Comparison of ENCODE assay signal across 11 mouse cellular contexts in genomic region chr9:86961663-86962062, GRCm38 (mm10). TPM values are rescaled to one million over a fixed set of nuclear protein-coding genes. Genes with fewer than 3 reads are reported as not detected.
DNase-seq lines count a peak whose midpoint lies in the region; ATAC-seq and TF ChIP-seq lines count a peak whose summit lies in the region.
"Had no signal": no experiment of that assay in that cellular context is flagged by ENCODE, and none has a peak within 500 bp of the region (broad histone marks: within the 10 kb centered on the region; RNA-seq: fewer than 3 reads in every experiment).

No protein-coding gene starts in this region.

- DNase-seq in embryo, embryonic 10 days (ENCODE audit: low spot score) = peak; percentile 2
- DNase-seq in embryo, embryonic 9.5 days (ENCODE audit: extremely low spot score) = no peak
- peak; percentile 56 to 76 for DNase-seq in cerebellum, postnatal 25 days
- peak; percentile 20 to 23 for DNase-seq in layer of hippocampus, postnatal 36 days
- DNase-seq in midbrain, embryonic 11.5 days (ENCODE audit: low spot score, missing footprints) = no peak
- no peak for DNase-seq in urinary bladder, adult 18-20 months (ENCODE audit: low spot score in 2 of 2)
- DNase-seq in thymus, adult 18-20 months = no peak
- DNase-seq: lung, postnatal 14 days had no signal

- no peaks in the 10 kb centered on the region for H3K9me3 ChIP-seq in midbrain, embryonic 11.5 days (ENCODE audit: control insufficient read depth, low read length)
- H3K9me3 ChIP-seq: forebrain, embryonic 10.5 days; hindbrain, embryonic 10.5 days had no signal

- no peak overlapping the region for H3K9ac ChIP-seq in midbrain, embryonic 11.5 days (ENCODE audit: low read length)

- no peak overlapping the region for H3ac ChIP-seq in C2C12 (ENCODE audit: control insufficient read depth, insufficient read length, low read depth)

- H3K4me1 ChIP-seq in midbrain, embryonic 11.5 days (ENCODE audit: control insufficient read depth, insufficient read depth, low read length) = no peaks in the 10 kb centered on the region
- H3K4me1 ChIP-seq: forebrain, embryonic 10.5 days; hindbrain, embryonic 10.5 days had no signal

- ATAC-seq in midbrain, embryonic 11.5 days (ENCODE audit: low FRiP score) = no peak

- H3K4me3 ChIP-seq in C2C12 (ENCODE audit: insufficient read depth, poor library complexity, severe bottlenecking) = no peak overlapping the region
- no peak overlapping the region for H3K4me3 ChIP-seq in midbrain, embryonic 11.5 days (ENCODE audit: low read depth, low read length)
- H3K4me3 ChIP-seq: forebrain, embryonic 10.5 days; hindbrain, embryonic 10.5 days had no signal

- no peaks in the 10 kb centered on the region for H3K79me2 ChIP-seq in C2C12 (ENCODE audit: control insufficient read depth, insufficient read depth)

- H3K27ac ChIP-seq in midbrain, embryonic 11.5 days (ENCODE audit: low read depth, low read length) = no peak overlapping the region
- H3K27ac ChIP-seq: forebrain, embryonic 10.5 days; hindbrain, embryonic 10.5 days had no signal

- H3K27me3 ChIP-seq in C2C12 (ENCODE audit: control insufficient read depth, insufficient read depth, insufficient read length) = no peaks in the 10 kb centered on the region
- H3K27me3 ChIP-seq in midbrain, embryonic 11.5 days (ENCODE audit: control insufficient read depth, insufficient read depth, low read length) = no peaks in the 10 kb centered on the region

- WGBS in midbrain, embryonic 11.5 days = 71% methylated on average over 3 of the region's 3 CpGs

- H3K79me3 ChIP-seq in C2C12 (ENCODE audit: low read depth) = no peaks in the 10 kb centered on the region

- H3K4me2 ChIP-seq in midbrain, embryonic 11.5 days = no peak overlapping the region

- no peaks in the 10 kb centered on the region for H3K36me3 ChIP-seq in C2C12 (ENCODE audit: control insufficient read depth, insufficient read depth)
- no peaks in the 10 kb centered on the region for H3K36me3 ChIP-seq in midbrain, embryonic 11.5 days (ENCODE audit: control insufficient read depth, insufficient read depth, low read length)
- H3K36me3 ChIP-seq: forebrain, embryonic 10.5 days; hindbrain, embryonic 10.5 days had no signal

- TF ChIP-seq CTCF in C2C12 (IDR thresholded peaks at IDR 0.05; ENCODE audit: control insufficient read depth, insufficient read depth, insufficient read length) = no peak

TF ChIP-seq in C2C12, 6 proteins besides CTCF, POLR2A, EP300 and RAD21:
- TF ChIP-seq FOSL1 (IDR thresholded peaks at IDR 0.05; ENCODE audit: insufficient read depth, low read length, poor library complexity, severe bottlenecking) (peak; percentile 20), MYOG (IDR thresholded peaks at IDR 0.05; ENCODE audit: control insufficient read depth, extremely low read depth, insufficient read length) (no peak)

RNA-seq across cellular contexts. Expression of gene Ripply2, which starts 53.7 kb away (rescaled TPM):
- polyA plus RNA-seq in C2C12 (2012; fragmentation: generic; extraction: Trizol) = not detected
- total RNA-seq in layer of hippocampus, postnatal 36 days (2021) = 10 to 100 TPM; 10.0 to 13.6 TPM
- polyA plus RNA-seq in midbrain, embryonic 11.5 days (2014; fragmentation: Nextera tagmentation; extraction: Ambion mirVana) = 0.63 and 0.67 TPM in 2 replicates

Comparison
In these comparisons a context has a peak if more than half of its experiments do, and no peak if none do; other contexts are left out.
1. DNase-seq: peak in embryo, embryonic 10 days (single experiment), cerebellum, postnatal 25 days (2 of 2) and layer of hippocampus, postnatal 36 days (2 of 2); none in embryo, embryonic 9.5 days (single experiment), midbrain, embryonic 11.5 days (single experiment), urinary bladder, adult 18-20 months (0 of 2) and thymus, adult 18-20 months (0 of 2).